Mouse (Mus musculus) embryo, embryonic 9.5 days (tissue): ENCODE data around the gene Sirt6.

Experiments used
- DNase-seq: peaks from one replicate; pipeline ENCODE4 v3.0.0-alpha.2; 2017; ENCODE audit errors: extremely low spot score

Sirt6 gene

GRCm38 (mm10) chr10:81626101-81626993, 1.2 kb downstream of the Sirt6 start:
- DNase-seq: no peak

- DNase-seq: no peak
Observed at GRCm38 (mm10) chr10:81623441-81623840, 4.2 kb downstream of the Sirt6 start.

GRCm38 (mm10) chr10:81620786-81621185, 6.8 kb downstream of the Sirt6 start:
- no peak for DNase-seq

- DNase-seq: no peak
Observed at GRCm38 (mm10) chr10:81619976-81620375, 7.6 kb downstream of the Sirt6 start.

GRCm38 (mm10) chr10:81615486-81615885, 12.1 kb downstream of the Sirt6 start:
- peak; percentile 42 for DNase-seq

- no peak for DNase-seq
Observed at GRCm38 (mm10) chr10:81612779-81613178, 14.8 kb downstream of the Sirt6 start.

GRCm38 (mm10) chr10:81608308-81608707, 19.3 kb downstream of the Sirt6 start:
- DNase-seq: no peak

GRCm38 (mm10) chr10:81605974-81606751, 21.4 kb downstream of the Sirt6 start, which contains the start of gene BC025920:
TSS of gene BC025920 (plus strand) at chr10:81606270.
- DNase-seq: peak; percentile 94

- no peak for DNase-seq
Observed at GRCm38 (mm10) chr10:81605666-81605973, 22.0 kb downstream of the Sirt6 start.

- peak; percentile 89 for DNase-seq
Observed at GRCm38 (mm10) chr10:81604968-81605665, 22.5 kb downstream of the Sirt6 start.

- DNase-seq: no peak
Observed at GRCm38 (mm10) chr10:81604019-81604967, 23.3 kb downstream of the Sirt6 start.

GRCm38 (mm10) chr10:81602741-81603151, 24.9 kb downstream of the Sirt6 start:
- peak; percentile 70 for DNase-seq

- no peak for DNase-seq
Observed at GRCm38 (mm10) chr10:81601396-81601905, 26.1 kb downstream of the Sirt6 start.

- DNase-seq: peak; percentile 100
Observed at GRCm38 (mm10) chr10:81600738-81601203, 26.8 kb downstream of the Sirt6 start, which contains the start of gene Tle6. TSS of gene Tle6 (minus strand) at chr10:81601073.

GRCm38 (mm10) chr10:81600096-81600495, 27.5 kb downstream of the Sirt6 start:
- DNase-seq: no peak

- no peak for DNase-seq
Observed at GRCm38 (mm10) chr10:81599630-81600029, 28.0 kb downstream of the Sirt6 start.

- no peak for DNase-seq
Observed at GRCm38 (mm10) chr10:81598871-81599270, 28.7 kb downstream of the Sirt6 start.

GRCm38 (mm10) chr10:81598342-81598741, 29.3 kb downstream of the Sirt6 start:
- DNase-seq: no peak

GRCm38 (mm10) chr10:81597137-81597950, 30.3 kb downstream of the Sirt6 start:
- no peak for DNase-seq

- no peak for DNase-seq
Observed at GRCm38 (mm10) chr10:81596611-81597010, 31.0 kb downstream of the Sirt6 start.
